In genomic region chr16:31199926-31200789, GRCm38 (mm10) we compare ENCODE assay signal across 8 mouse cellular contexts. TPM values are rescaled to one million over a fixed set of nuclear protein-coding genes. Genes with fewer than 3 reads are reported as not detected.
DNase-seq lines count a peak whose midpoint lies in the region; ATAC-seq and TF ChIP-seq lines count a peak whose summit lies in the region.

No protein-coding gene starts in this region.

- ATAC-seq in inflammation-experienced regulatory T-cells, adult 6 months = peak; percentile 13
- peak; percentile 70 for ATAC-seq in megakaryocyte-erythroid progenitor cell, adult 5-6 weeks (replicated peaks; ENCODE audit: low FRiP score, low TSS enrichment, poor library complexity, severe bottlenecking)

- TF ChIP-seq CTCF in cortical plate, adult 2 months (IDR thresholded peaks at IDR 0.05; ENCODE audit: extremely low read depth, insufficient read depth, low read length) = no peak

- intact Hi-C loops in left cerebral cortex, postnatal 14 days (cut with DNase I) = loop anchor here (5.0 kb wide), 2 partner anchors 42 to 72 kb away; no protein-coding TSS in a partner anchor

- peak; percentile 9 for DNase-seq in WW6 (ENCODE audit: low read depth, low spot score)
- peak; percentile 75 for DNase-seq in gastrocnemius, postnatal 10 days
- peak; percentile 69 to 71 for DNase-seq in left cerebral cortex, postnatal 14 days (ENCODE audit: low spot score in 2 of 2)
- DNase-seq in right cerebral cortex, postnatal 25 days = peak; percentile 71
- peak; percentile 56 to 66 for DNase-seq in urinary bladder, postnatal 36 days (ENCODE audit: low spot score in 2 of 2)

- peak overlapping the region; percentile 75 for H3K4me3 ChIP-seq in cortical plate, adult 2 months (ENCODE audit: insufficient read depth, low read length)

- peak overlapping the region; percentile 92 for H3K27ac ChIP-seq in cortical plate, adult 2 months (ENCODE audit: insufficient read depth, low read length)

- peak; percentile 27 for TF ChIP-seq POLR2A in cortical plate, adult 2 months (IDR thresholded peaks at IDR 0.05; ENCODE audit: extremely low read depth, insufficient read depth, low read length)

- peaks cover 5% of the 10 kb centered on the region for H3K4me1 ChIP-seq in cortical plate, adult 2 months (ENCODE audit: control insufficient read depth, insufficient read depth, low read length)

RNA-seq across cellular contexts. Expression of gene Acap2, which starts 0.9 kb away (rescaled TPM):
- polyA plus RNA-seq in cortical plate, adult 2 months (2012; rRNA removed) = 53.1 and 57.7 TPM in 2 replicates
- total RNA-seq in gastrocnemius, postnatal 10 days (2021) = 10 to 100 TPM; 21.1 to 23.8 TPM
- 10 to 100 TPM; 10.7 to 13.1 (median 11.1) TPM for polyA plus RNA-seq in inflammation-experienced regulatory T-cells, adult 6 months (2017; shearing (Covaris generic))
- 10 to 100 TPM; 90.5 to 99.9 TPM for total RNA-seq in left cerebral cortex, postnatal 14 days (2021)
- 9.6 and 16.2 TPM in 2 replicates for total RNA-seq in megakaryocyte-erythroid progenitor cell, adult 5-6 weeks (2014; fragmentation: Nextera tagmentation)
- total RNA-seq in megakaryocyte-erythroid progenitor cell, adult 5-6 weeks (2017) = 17.4 and 21.7 TPM in 2 replicates

Comparison
In these comparisons a context has a peak if more than half of its experiments do, and no peak if none do; other contexts are left out.
1. Peak in every context shown above with its lines: DNase-seq, ATAC-seq, H3K4me3 ChIP-seq and H3K27ac ChIP-seq.
2. DNase-seq: peak in every context shown above with its lines; median percentile 75 in gastrocnemius, postnatal 10 days; 71 in right cerebral cortex, postnatal 25 days; 70 in left cerebral cortex, postnatal 14 days; 61 in urinary bladder, postnatal 36 days; 9 in WW6.